Comparison of ENCODE assay signal across 18 mouse cellular contexts in the genomic region with DNA sequence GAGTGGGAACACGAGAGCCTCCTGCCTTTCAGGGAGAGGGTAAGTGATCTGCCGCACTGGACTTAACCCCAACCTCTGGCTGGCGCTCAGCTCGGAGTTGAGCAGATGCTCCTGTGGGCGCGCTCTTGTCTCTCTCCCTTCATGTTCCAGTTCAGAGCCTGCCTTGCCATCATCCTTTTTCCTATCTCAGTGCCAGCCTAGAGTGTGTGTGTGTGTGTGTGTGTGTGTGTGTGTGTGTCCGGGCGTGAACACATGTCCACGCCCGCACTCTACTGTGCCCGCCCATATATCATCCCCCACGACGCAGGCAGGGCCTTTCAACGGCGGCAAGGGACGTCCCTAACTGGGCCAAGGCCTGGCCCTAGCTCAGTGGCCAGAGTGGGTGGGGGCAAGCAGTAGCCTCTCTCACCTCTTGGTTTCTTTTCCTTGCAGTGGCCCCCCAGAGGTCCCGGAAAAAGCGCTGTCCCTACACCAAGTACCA. TPM values are rescaled to one million over a fixed set of nuclear protein-coding genes. Genes with fewer than 3 reads are reported as not detected.
DNase-seq lines count a peak whose midpoint lies in the region; ATAC-seq and TF ChIP-seq lines count a peak whose summit lies in the region.
"Had no signal": no experiment of that assay in that cellular context is flagged by ENCODE, and none has a peak within 500 bp of the region (broad histone marks: within the 10 kb centered on the region; RNA-seq: fewer than 3 reads in every experiment).

No protein-coding gene starts in this region.

- H3K9me3 ChIP-seq in hindbrain, embryonic 16.5 days (ENCODE audit: control insufficient read depth, low read length) = no peaks in the 10 kb centered on the region; the same call in 1 of the 2 replicates
- no peaks in the 10 kb centered on the region for H3K9me3 ChIP-seq in hindbrain, embryonic 13.5 days
- H3K9me3 ChIP-seq in limb, embryonic 12.5 days = no peaks in the 10 kb centered on the region
- H3K9me3 ChIP-seq in stomach, postnatal 0 days (ENCODE audit: control insufficient read depth, low read length) = no peaks in the 10 kb centered on the region
- H3K9me3 ChIP-seq: embryonic facial prominence, embryonic 13.5 days; forebrain, embryonic 12.5 days; midbrain, embryonic 12.5 days had no signal

- H3K4me2 ChIP-seq in hindbrain, embryonic 16.5 days (ENCODE audit: low read length) = no peak overlapping the region
- H3K4me2 ChIP-seq in hindbrain, embryonic 13.5 days = no peak overlapping the region
- H3K4me2 ChIP-seq in limb, embryonic 12.5 days = peak overlapping the region; percentile 74
- H3K4me2 ChIP-seq in stomach, postnatal 0 days (replicated peaks; ENCODE audit: low read depth) = no peak overlapping the region
- H3K4me2 ChIP-seq: forebrain, embryonic 12.5 days had no signal

- no peaks in the 10 kb centered on the region for H3K36me3 ChIP-seq in hindbrain, embryonic 16.5 days (ENCODE audit: control insufficient read depth, insufficient read depth, low read length)
- no peaks in the 10 kb centered on the region for H3K36me3 ChIP-seq in hindbrain, embryonic 13.5 days
- H3K36me3 ChIP-seq in limb, embryonic 12.5 days = peaks cover 13% of the 10 kb centered on the region; the same call in 1 of the 2 replicates
- H3K36me3 ChIP-seq in stomach, postnatal 0 days (ENCODE audit: control insufficient read depth, insufficient read depth, low read length) = no peaks in the 10 kb centered on the region
- H3K36me3 ChIP-seq: embryonic facial prominence, embryonic 13.5 days; forebrain, embryonic 12.5 days; midbrain, embryonic 12.5 days had no signal

- TF ChIP-seq CTCF in stomach, postnatal 0 days (IDR thresholded peaks at IDR 0.05; ENCODE audit: low read depth) = no peak

- no peak overlapping the region for H3K4me3 ChIP-seq in hindbrain, embryonic 16.5 days (ENCODE audit: low read length)
- H3K4me3 ChIP-seq in hindbrain, embryonic 13.5 days = no peak overlapping the region
- H3K4me3 ChIP-seq in limb, embryonic 12.5 days (replicated peaks) = peak overlapping the region; percentile 90
- H3K4me3 ChIP-seq in stomach, postnatal 0 days (ENCODE audit: low read depth, low read length) = no peak overlapping the region

- peak; percentile 14; the same call in 1 of the 2 replicates for ATAC-seq in hindbrain, embryonic 16.5 days
- no peak for ATAC-seq in hindbrain, embryonic 13.5 days (ENCODE audit: low FRiP score)
- no peak for ATAC-seq in limb, embryonic 12.5 days (ENCODE audit: insufficient number of reproducible peaks, insufficient read depth, low FRiP score, low TSS enrichment, low read depth)
- ATAC-seq in stomach, postnatal 0 days (ENCODE audit: low FRiP score, low TSS enrichment) = no peak; the same call in 1 of the 2 replicates
- ATAC-seq: lung, postnatal 0 days had no signal

- H3K27ac ChIP-seq in hindbrain, embryonic 16.5 days (ENCODE audit: low read depth, low read length) = no peak overlapping the region
- no peak overlapping the region for H3K27ac ChIP-seq in hindbrain, embryonic 13.5 days
- H3K27ac ChIP-seq in limb, embryonic 12.5 days = peak overlapping the region; percentile 98
- no peak overlapping the region for H3K27ac ChIP-seq in stomach, postnatal 0 days (replicated peaks)
- H3K27ac ChIP-seq: embryonic facial prominence, embryonic 13.5 days; forebrain, embryonic 12.5 days; midbrain, embryonic 12.5 days had no signal

- no peak overlapping the region for H3K9ac ChIP-seq in hindbrain, embryonic 16.5 days (ENCODE audit: low read depth, low read length)
- no peak overlapping the region for H3K9ac ChIP-seq in hindbrain, embryonic 13.5 days
- peak overlapping the region; percentile 99 for H3K9ac ChIP-seq in limb, embryonic 12.5 days (replicated peaks)
- no peak overlapping the region for H3K9ac ChIP-seq in stomach, postnatal 0 days (ENCODE audit: low read length)
- H3K9ac ChIP-seq: embryonic facial prominence, embryonic 13.5 days; forebrain, embryonic 12.5 days; midbrain, embryonic 12.5 days had no signal

- peaks cover 12% of the 10 kb centered on the region; the same call in 1 of the 2 replicates for H3K4me1 ChIP-seq in hindbrain, embryonic 16.5 days (ENCODE audit: control insufficient read depth, insufficient read depth, low read depth, low read length)
- H3K4me1 ChIP-seq in hindbrain, embryonic 13.5 days (replicated peaks) = peaks cover 13% of the 10 kb centered on the region
- H3K4me1 ChIP-seq in limb, embryonic 12.5 days (replicated peaks) = peaks cover 37% of the 10 kb centered on the region; the same call in 1 of the 2 replicates
- no peaks in the 10 kb centered on the region for H3K4me1 ChIP-seq in stomach, postnatal 0 days (replicated peaks; ENCODE audit: control insufficient read depth, insufficient read depth)

- no peak for TF ChIP-seq EP300 in stomach, postnatal 0 days (optimal IDR thresholded peaks at IDR 0.05)

- peak; percentile 35 for DNase-seq in testis, postnatal 14 days (ENCODE audit: low spot score)
- no peak for DNase-seq in testis, postnatal 10 days (ENCODE audit: low spot score)
- peak; percentile 13 for DNase-seq in stomach, postnatal 0 days (ENCODE audit: low spot score)
- no peak for DNase-seq in cerebellum, postnatal 14 days
- DNase-seq in spleen, postnatal 10 days (ENCODE audit: low spot score in 2 of 2) = no peak
- DNase-seq: B cell, adult 2 months; cerebellum, postnatal 36 days; heart, postnatal 36 days; right cerebral cortex, postnatal 14 days; thymus, adult 2 months had no signal

- H3K27me3 ChIP-seq in hindbrain, embryonic 16.5 days (replicated peaks; ENCODE audit: control insufficient read depth, insufficient read depth, low read length) = peaks cover 77% of the 10 kb centered on the region
- peaks cover 98% of the 10 kb centered on the region for H3K27me3 ChIP-seq in hindbrain, embryonic 13.5 days
- H3K27me3 ChIP-seq in limb, embryonic 12.5 days = peaks cover 52% of the 10 kb centered on the region
- H3K27me3 ChIP-seq in stomach, postnatal 0 days (ENCODE audit: control insufficient read depth, insufficient read depth, low read length) = peaks cover 57% of the 10 kb centered on the region

- under 1% methylated on average over 18 of the region's 18 CpGs for WGBS in hindbrain, embryonic 16.5 days
- 2% methylated on average over 18 of the region's 18 CpGs for WGBS in hindbrain, embryonic 13.5 days
- under 1% methylated on average over 18 of the region's 18 CpGs for WGBS in limb, embryonic 12.5 days
- WGBS in stomach, postnatal 0 days = 2% methylated on average over 18 of the region's 18 CpGs

RNA-seq across cellular contexts. Expression of a gene that starts 4.2 kb away (rescaled TPM):
- polyA plus RNA-seq in hindbrain, embryonic 16.5 days (2015; fragmentation: Nextera tagmentation; extraction: Ambion mirVana) = not detected in 2 replicates
- not detected in 2 replicates for polyA plus RNA-seq in hindbrain, embryonic 13.5 days (2015; fragmentation: Nextera tagmentation; extraction: Ambion mirVana)
- 55.4 and 62.0 TPM in 2 replicates for polyA plus RNA-seq in limb, embryonic 12.5 days (2016; fragmentation: Nextera tagmentation; extraction: Ambion mirVana)
- not detected in 2 replicates for polyA plus RNA-seq in stomach, postnatal 0 days (2015; fragmentation: Nextera tagmentation; extraction: Ambion mirVana)
- polyA plus RNA-seq: embryonic facial prominence, embryonic 13.5 days; forebrain, embryonic 12.5 days; liver, adult 2 months; lung, postnatal 0 days; midbrain, embryonic 12.5 days; thymus, adult 2 months had no signal

RNA-seq across cellular contexts. Expression of a gene that starts 8.2 kb away (rescaled TPM):
- not detected in 2 replicates for polyA plus RNA-seq in hindbrain, embryonic 16.5 days (2015; fragmentation: Nextera tagmentation; extraction: Ambion mirVana)
- not detected in 2 replicates for polyA plus RNA-seq in hindbrain, embryonic 13.5 days (2015; fragmentation: Nextera tagmentation; extraction: Ambion mirVana)
- polyA plus RNA-seq in limb, embryonic 12.5 days (2016; fragmentation: Nextera tagmentation; extraction: Ambion mirVana) = 39.5 and 42.0 TPM in 2 replicates
- 0.10 TPM in 1 of 2 replicates, not detected in the other for polyA plus RNA-seq in stomach, postnatal 0 days (2015; fragmentation: Nextera tagmentation; extraction: Ambion mirVana)
- polyA plus RNA-seq: forebrain, embryonic 12.5 days; liver, adult 2 months; midbrain, embryonic 12.5 days; thymus, adult 2 months had no signal

RNA-seq across cellular contexts. Expression of a gene that starts 8.7 kb away (rescaled TPM):
- polyA plus RNA-seq in hindbrain, embryonic 16.5 days (2015; fragmentation: Nextera tagmentation; extraction: Ambion mirVana) = not detected in 2 replicates
- polyA plus RNA-seq in hindbrain, embryonic 13.5 days (2015; fragmentation: Nextera tagmentation; extraction: Ambion mirVana) = not detected in 2 replicates
- polyA plus RNA-seq in limb, embryonic 12.5 days (2016; fragmentation: Nextera tagmentation; extraction: Ambion mirVana) = 113 and 130 TPM in 2 replicates
- polyA plus RNA-seq in stomach, postnatal 0 days (2015; fragmentation: Nextera tagmentation; extraction: Ambion mirVana) = not detected in 2 replicates
- polyA plus RNA-seq: embryonic facial prominence, embryonic 13.5 days; forebrain, embryonic 12.5 days; liver, adult 2 months; lung, postnatal 0 days; midbrain, embryonic 12.5 days; thymus, adult 2 months had no signal

RNA-seq across cellular contexts. Expression of a gene that starts 14.0 kb away (rescaled TPM):
- 0.07 TPM in 1 of 2 replicates, not detected in the other for polyA plus RNA-seq in hindbrain, embryonic 16.5 days (2015; fragmentation: Nextera tagmentation; extraction: Ambion mirVana)
- polyA plus RNA-seq in hindbrain, embryonic 13.5 days (2015; fragmentation: Nextera tagmentation; extraction: Ambion mirVana) = not detected in 2 replicates
- 17.8 and 19.2 TPM in 2 replicates for polyA plus RNA-seq in limb, embryonic 12.5 days (2016; fragmentation: Nextera tagmentation; extraction: Ambion mirVana)
- 0.31 and 0.34 TPM in 2 replicates for polyA plus RNA-seq in stomach, postnatal 0 days (2015; fragmentation: Nextera tagmentation; extraction: Ambion mirVana)
- polyA plus RNA-seq: forebrain, embryonic 12.5 days; liver, adult 2 months; midbrain, embryonic 12.5 days had no signal

RNA-seq across cellular contexts. Expression of a gene that starts 15.4 kb away (rescaled TPM):
- polyA plus RNA-seq in hindbrain, embryonic 16.5 days (2015; fragmentation: Nextera tagmentation; extraction: Ambion mirVana) = 0.06 TPM in 1 of 2 replicates, not detected in the other
- 0.16 TPM in 1 of 2 replicates, not detected in the other for polyA plus RNA-seq in hindbrain, embryonic 13.5 days (2015; fragmentation: Nextera tagmentation; extraction: Ambion mirVana)
- 81.8 and 88.0 TPM in 2 replicates for polyA plus RNA-seq in limb, embryonic 12.5 days (2016; fragmentation: Nextera tagmentation; extraction: Ambion mirVana)
- polyA plus RNA-seq in stomach, postnatal 0 days (2015; fragmentation: Nextera tagmentation; extraction: Ambion mirVana) = not detected in 2 replicates
- polyA plus RNA-seq: embryonic facial prominence, embryonic 13.5 days; forebrain, embryonic 12.5 days; liver, adult 2 months; lung, postnatal 0 days; midbrain, embryonic 12.5 days had no signal

Comparison
In these comparisons a context has a peak if more than half of its experiments do, and no peak if none do; other contexts are left out.
1. DNase-seq: peak in testis, postnatal 14 days (single experiment) and stomach, postnatal 0 days (single experiment); none in testis, postnatal 10 days (single experiment), cerebellum, postnatal 14 days (0 of 2) and spleen, postnatal 10 days (0 of 2).
2. RNA of a gene that starts 4.2 kb away (polyA plus RNA-seq): 55.4 to 62.0 TPM in limb, embryonic 12.5 days; not detected in stomach, postnatal 0 days, not detected in hindbrain, embryonic 16.5 days and not detected in hindbrain, embryonic 13.5 days; every median in the first group is over 10 times any median in the second.
3. RNA of a gene that starts 8.2 kb away (polyA plus RNA-seq): 39.5 to 42.0 TPM in limb, embryonic 12.5 days; not detected in hindbrain, embryonic 13.5 days, not detected in hindbrain, embryonic 16.5 days and 0.10 TPM in stomach, postnatal 0 days; every median in the first group is over 10 times any median in the second.
4. RNA of a gene that starts 8.7 kb away (polyA plus RNA-seq): 113 to 130 TPM in limb, embryonic 12.5 days; not detected in hindbrain, embryonic 16.5 days, not detected in hindbrain, embryonic 13.5 days and not detected in stomach, postnatal 0 days; every median in the first group is over 100 times any median in the second.